Mouse (Mus musculus) midbrain, postnatal 0 days (tissue): Measurements from ENCODE around the gene Dip2b. TPM values are rescaled to one million over a fixed set of nuclear protein-coding genes. Genes with fewer than 3 reads are reported as not detected.

Experiments used
- ATAC-seq: fragments of 200-750 bp; cut with Nextera tagmentation; 2 replicates; pipeline ENCODE4 v1.8.0; 2017; ENCODE audit warnings: moderate number of reproducible peaks, mild to moderate bottlenecking, moderate TSS enrichment, moderate library complexity; ENCODE audit not compliant: low FRiP score
- DNase-seq: peaks from one replicate; pipeline ENCODE4 v3.0.0-alpha.2; 2015; ENCODE audit warnings: low spot score
- H3K27ac ChIP-seq: fragments of 300-500 bp; sonication (generic); 2 replicates; pipeline ENCODE4 v1.5.1; 2014; ENCODE audit warnings: low read depth, mild to moderate bottlenecking, low read length, mixed read lengths
- H3K27me3 ChIP-seq: fragments of 300-500 bp; sonication (generic); 2 replicates; pipeline ENCODE4 v1.6.1; 2014; ENCODE audit warnings: low read length, control low read depth, mixed read lengths; ENCODE audit not compliant: insufficient read depth
- H3K36me3 ChIP-seq: fragments of 300-500 bp; sonication (generic); 2 replicates; pipeline ENCODE4 v1.6.1; 2014; ENCODE audit warnings: low read length, control low read depth, mixed read lengths; ENCODE audit not compliant: insufficient read depth
- H3K4me1 ChIP-seq: fragments of 300-500 bp; sonication (generic); 2 replicates; pipeline ENCODE4 v1.6.1; 2014; ENCODE audit warnings: mild to moderate bottlenecking, control low read depth, antibody characterized with exemption, low read length, mixed read lengths; ENCODE audit not compliant: insufficient read depth
- H3K4me2 ChIP-seq: fragments of 300-500 bp; sonication (generic); 2 replicates; pipeline ENCODE4 v1.6.1; 2014; ENCODE audit warnings: low read depth, mild to moderate bottlenecking, low read length, mixed read lengths; ENCODE audit not compliant: poor library complexity, severe bottlenecking
- H3K4me3 ChIP-seq: fragments of 300-500 bp; sonication (generic); 2 replicates; pipeline ENCODE4 v1.5.1; 2014; ENCODE audit warnings: low read depth, mild to moderate bottlenecking, low read length, moderate library complexity
- H3K9ac ChIP-seq: fragments of 300-500 bp; sonication (generic); replicated peaks from 2 replicates; pipeline ENCODE4 v1.6.1; 2014; ENCODE audit warnings: mild to moderate bottlenecking, low read length, moderate library complexity, mixed read lengths; ENCODE audit not compliant: poor library complexity, severe bottlenecking
- H3K9me3 ChIP-seq: fragments of 300-500 bp; sonication (generic); 2 replicates; pipeline ENCODE4 v1.6.1; 2016; ENCODE audit warnings: low read length, control low read depth
- CTCF ChIP-seq: IDR thresholded peaks from 2 replicates; pipeline ENCODE4 v1.5.1; 2016; ENCODE audit warnings: antibody characterized with exemption, mild to moderate bottlenecking
- WGBS: fragments of 180-500 bp; shearing (Covaris S2); extraction: QIAGEN DNeasy Blood & Tissue Kit; methylation state at CpG from one replicate; pipeline ENCODE4 v1.1.7; 2014; 5-methylcytosine and 5-hydroxymethylcytosine counted together
- polyA plus RNA-seq: library from polyadenylated mRNA; unstranded; fragments of >200 nt; fragmentation: Nextera tagmentation; extraction: Ambion mirVana; gene quantifications from 2 replicates; pipeline ENCODE4 v1.2.1, GENCODE M21; 2015
- total RNA-seq: library from RNA; depleted of rRNA; stranded (reverse); fragments of >200 nt; gene quantifications from 2 replicates; pipeline ENCODE4 v1.2.3, GENCODE M21; 2014

The Dip2b gene
- total and polyA plus RNA-seq, 2 experiments from 2014 or later: 10.5 to 44.8 TPM

GRCm38 (mm10) chr15:100225381-100225780 is 186.9 kb downstream of the Dip2b start:
- Histone ChIP-seq H3K4me1 (peaks cover 8% of the 10 kb centered on the region; the same call in 1 of the 2 replicates), H3K27me3 (no peaks in the 10 kb centered on the region), H3K9me3 (no peaks in the 10 kb centered on the region), H3K9ac (no peak overlapping the region), H3K36me3 (no peaks in the 10 kb centered on the region), H3K27ac (no peak overlapping the region; the same call in 1 of the 2 replicates), H3K4me3 (no peak overlapping the region), H3K4me2 (no peak overlapping the region)
- ATAC-seq (no peak), DNase-seq (no peak)
- TF ChIP-seq CTCF: no peak
- WGBS: 94% methylated on average over 4 of the region's 4 CpGs

GRCm38 (mm10) chr15:100225891-100226290 is 187.4 kb downstream of the Dip2b start:
- Histone ChIP-seq H3K9ac (no peak overlapping the region), H3K4me3 (no peak overlapping the region), H3K36me3 (no peaks in the 10 kb centered on the region), H3K4me1 (peaks cover 8% of the 10 kb centered on the region; the same call in 1 of the 2 replicates), H3K27ac (peak overlapping the region; percentile 4), H3K4me2 (no peak overlapping the region), H3K27me3 (no peaks in the 10 kb centered on the region), H3K9me3 (no peaks in the 10 kb centered on the region)
- DNase-seq (peak; percentile 53), ATAC-seq (no peak)
- TF ChIP-seq CTCF: no peak
- 80% methylated on average over 1 of the region's 1 CpGs for WGBS

- TF ChIP-seq CTCF: no peak
- peak overlapping the region; percentile 98 for H3K9ac ChIP-seq
- WGBS: 5% methylated on average over 17 of the region's 17 CpGs
- H3K36me3 ChIP-seq: no peaks in the 10 kb centered on the region
- peak overlapping the region; percentile 100 for H3K27ac ChIP-seq
- ATAC-seq (no peak; the same call in 1 of the 2 replicates), DNase-seq (no peak)
- H3K27me3 ChIP-seq: no peaks in the 10 kb centered on the region
- peak overlapping the region; percentile 88 for H3K4me3 ChIP-seq
- H3K9me3 ChIP-seq: no peaks in the 10 kb centered on the region
- peak overlapping the region; percentile 65 for H3K4me2 ChIP-seq
- H3K4me1 ChIP-seq: peaks cover 8% of the 10 kb centered on the region; the same call in 1 of the 2 replicates
Measured at GRCm38 (mm10) chr15:100227031-100227662, 188.7 kb downstream of the Dip2b start.

- peak; percentile 88 for ATAC-seq
- under 1% methylated on average over 66 of the region's 133 CpGs for WGBS
Measured at GRCm38 (mm10) chr15:100227663-100228534, 189.4 kb downstream of the Dip2b start, which contains the start of gene Atf1. Gene Atf1, plus strand, starts transcription at chr15:100227819.

GRCm38 (mm10) chr15:100228535-100229336 is 190.3 kb downstream of the Dip2b start:
- H3K4me3 ChIP-seq: peak overlapping the region; percentile 88
- H3K9ac ChIP-seq: peak overlapping the region; percentile 98
- peak overlapping the region; percentile 65 for H3K4me2 ChIP-seq
- H3K36me3 ChIP-seq: 0 out of 2 replicates have a peak, but pooled peaks cover 3% of the 10 kb centered on the region
- WGBS: 17% methylated on average over 16 of the region's 16 CpGs
- no peaks in the 10 kb centered on the region for H3K27me3 ChIP-seq
- peak; percentile 37 for TF ChIP-seq CTCF
- ATAC-seq: no peak
- DNase-seq: no peak
- H3K4me1 ChIP-seq: peaks cover 8% of the 10 kb centered on the region; the same call in 1 of the 2 replicates
- peak overlapping the region; percentile 100 for H3K27ac ChIP-seq
- H3K9me3 ChIP-seq: no peaks in the 10 kb centered on the region

More at GRCm38 (mm10) chr15:100227663-100228534, 189.4 kb downstream of the Dip2b start, which contains the start of gene Atf1:
- peak within 1 kb of the TSS; percentile 65 for H3K4me2 ChIP-seq
- no peaks in the 10 kb centered on the region for H3K36me3 ChIP-seq
- H3K4me3 ChIP-seq: peak within 1 kb of the TSS; percentile 88
- H3K4me1 ChIP-seq: peaks cover 8% of the 10 kb centered on the region; the same call in 1 of the 2 replicates
- TF ChIP-seq CTCF: peak; percentile 49
- peak within 1 kb of the TSS; percentile 98 for H3K9ac ChIP-seq
- peak within 1 kb of the TSS; percentile 100 for H3K27ac ChIP-seq
- peak; percentile 92 for DNase-seq
- H3K9me3 ChIP-seq: no peaks in the 10 kb centered on the region
- no peaks in the 10 kb centered on the region for H3K27me3 ChIP-seq
